ENCODE assay signal across 16 mouse cellular contexts in genomic region chr7:63018859-63019575, GRCm38 (mm10).
"Had no signal": no experiment of that assay in that cellular context is flagged by ENCODE, and none has a peak within 500 bp of the region (broad histone marks: within the 10 kb centered on the region; RNA-seq: fewer than 3 reads in every experiment).

No protein-coding gene starts in this region.

- H3K9ac ChIP-seq: limb, embryonic 15.5 days; liver, embryonic 12.5 days; lung, embryonic 15.5 days; neural tube, embryonic 15.5 days had no signal

- H3K4me3 ChIP-seq: limb, embryonic 15.5 days; liver, embryonic 12.5 days; lung, embryonic 15.5 days; megakaryocyte, embryonic 14.5 days; myocyte; neural tube, embryonic 15.5 days had no signal

- H3K4me2 ChIP-seq: limb, embryonic 15.5 days; liver, embryonic 12.5 days; lung, embryonic 15.5 days; neural tube, embryonic 15.5 days had no signal

- H3K9me3 ChIP-seq: limb, embryonic 15.5 days; liver, embryonic 12.5 days; lung, embryonic 15.5 days; megakaryocyte, embryonic 14.5 days; neural tube, embryonic 15.5 days had no signal

- H3K4me1 ChIP-seq: limb, embryonic 15.5 days; liver, embryonic 12.5 days; lung, embryonic 15.5 days; megakaryocyte, embryonic 14.5 days; neural tube, embryonic 15.5 days had no signal

- ATAC-seq: liver, embryonic 12.5 days had no signal

- DNase-seq: kidney, adult 18-20 months; kidney, postnatal 14 days; layer of hippocampus, adult 9-11 months; layer of hippocampus, postnatal 36 days; lung, postnatal 14 days; right cerebral cortex, postnatal 4 days; spleen, adult 18-20 months; thymus, adult 18-20 months; thymus, postnatal 14 days had no signal

- H3K36me3 ChIP-seq: limb, embryonic 15.5 days; liver, embryonic 12.5 days; lung, embryonic 15.5 days; neural tube, embryonic 15.5 days had no signal

- H3K27ac ChIP-seq: limb, embryonic 15.5 days; liver, embryonic 12.5 days; lung, embryonic 15.5 days; macrophage; neural tube, embryonic 15.5 days had no signal

- H3K27me3 ChIP-seq: limb, embryonic 15.5 days; liver, embryonic 12.5 days; lung, embryonic 15.5 days; megakaryocyte, embryonic 14.5 days; neural tube, embryonic 15.5 days had no signal
